Mouse (Mus musculus): ENCODE results near the gene Nle1. TPM values are rescaled to one million over a fixed set of nuclear protein-coding genes. Genes with fewer than 3 reads are reported as not detected.
A peak's percentile ranks its signal among the peaks of the same experiment; 100 is the strongest.

Nle1 gene
- polyA plus RNA-seq, 1 experiment from 2014 or later, result 32.0 TPM

GRCm38 (mm10) chr11:82877726-82878344, 30.4 kb downstream of the Nle1 start:
- ATAC-seq (replicated peaks), result no peak
- Histone ChIP-seq H3K4me2 (replicated peaks) (no peak overlapping the region), H3K4me1 (no peaks in the 10 kb centered on the region), H3K27me3 (no peaks in the 10 kb centered on the region), H3K4me3 (no peak overlapping the region), H3K36me3 (no peaks in the 10 kb centered on the region), H3K9me3 (no peaks in the 10 kb centered on the region), H3K27ac (replicated peaks) (0 out of 2 replicates have a peak overlapping the region, but pooled peaks have one; percentile 28), H3K9ac (replicated peaks) (no peak overlapping the region)
- 77% methylated on average over 7 of the region's 7 CpGs for WGBS

GRCm38 (mm10) chr11:82875631-82876030, 32.6 kb downstream of the Nle1 start:
- Histone ChIP-seq H3K4me2 (replicated peaks) (no peak overlapping the region), H3K9ac (replicated peaks) (no peak overlapping the region), H3K27ac (replicated peaks) (no peak overlapping the region), H3K27me3 (no peaks in the 10 kb centered on the region), H3K4me3 (no peak overlapping the region), H3K9me3 (no peaks in the 10 kb centered on the region), H3K4me1 (peaks cover 8% of the 10 kb centered on the region), H3K36me3 (no peaks in the 10 kb centered on the region)
- no peak for ATAC-seq (replicated peaks)
- WGBS, result 93% methylated on average over 5 of the region's 5 CpGs

GRCm38 (mm10) chr11:82874924-82875323, 33.3 kb downstream of the Nle1 start:
- 78% methylated on average over 5 of the region's 5 CpGs for WGBS
- no peaks in the 10 kb centered on the region for H3K9me3 ChIP-seq
- no peak for ATAC-seq (replicated peaks)

GRCm38 (mm10) chr11:82871031-82871446, 37.2 kb downstream of the Nle1 start, which contains the start of gene Rffl:
Rffl (minus strand) TSS chr11:82871210.
- Histone ChIP-seq H3K27me3 (no peaks in the 10 kb centered on the region), H3K36me3 (no peaks in the 10 kb centered on the region), H3K27ac (replicated peaks) (peak within 1 kb of the TSS; percentile 44; the same call in 1 of the 2 replicates), H3K4me2 (replicated peaks) (peak within 1 kb of the TSS; percentile 85), H3K9ac (replicated peaks) (peak within 1 kb of the TSS; percentile 69), H3K4me3 (peak within 1 kb of the TSS; percentile 81), H3K4me1 (peaks cover 24% of the 10 kb centered on the region), H3K9me3 (no peaks in the 10 kb centered on the region)
- under 1% methylated on average over 42 of the region's 43 CpGs for WGBS
- peak; percentile 98 for ATAC-seq (replicated peaks)

More at GRCm38 (mm10) chr11:82874924-82875323, 33.3 kb downstream of the Nle1 start:
- Histone ChIP-seq H3K9ac (replicated peaks) (no peak overlapping the region), H3K27me3 (no peaks in the 10 kb centered on the region), H3K4me1 (peaks cover 15% of the 10 kb centered on the region), H3K36me3 (no peaks in the 10 kb centered on the region), H3K27ac (replicated peaks) (no peak overlapping the region), H3K4me2 (replicated peaks) (no peak overlapping the region), H3K4me3 (no peak overlapping the region)

GRCm38 (mm10) chr11:82870173-82871030, 37.8 kb downstream of the Nle1 start:
- Histone ChIP-seq H3K9me3 (no peaks in the 10 kb centered on the region), H3K4me2 (replicated peaks) (peak overlapping the region; percentile 85), H3K9ac (replicated peaks) (peak overlapping the region; percentile 69), H3K27me3 (no peaks in the 10 kb centered on the region), H3K36me3 (no peaks in the 10 kb centered on the region), H3K27ac (replicated peaks) (peak overlapping the region; percentile 44; the same call in 1 of the 2 replicates), H3K4me3 (peak overlapping the region; percentile 81), H3K4me1 (peaks cover 24% of the 10 kb centered on the region)
- ATAC-seq (replicated peaks), result peak; percentile 26
- WGBS, result 4% methylated on average over 35 of the region's 36 CpGs

GRCm38 (mm10) chr11:82869506-82870172, 38.6 kb downstream of the Nle1 start:
- Histone ChIP-seq H3K9ac (replicated peaks) (0 out of 2 replicates have a peak overlapping the region, but pooled peaks have one; percentile 69), H3K4me2 (replicated peaks) (peak overlapping the region; percentile 85), H3K4me1 (peaks cover 24% of the 10 kb centered on the region), H3K27me3 (no peaks in the 10 kb centered on the region), H3K36me3 (no peaks in the 10 kb centered on the region), H3K27ac (replicated peaks) (no peak overlapping the region), H3K9me3 (no peaks in the 10 kb centered on the region), H3K4me3 (peak overlapping the region; percentile 81)
- 82% methylated on average over 9 of the region's 9 CpGs for WGBS
- ATAC-seq (replicated peaks), result no peak

GRCm38 (mm10) chr11:82867956-82868355, 40.3 kb downstream of the Nle1 start:
- H3K27me3 ChIP-seq, result no peaks in the 10 kb centered on the region
- no peaks in the 10 kb centered on the region for H3K9me3 ChIP-seq
- H3K4me1 ChIP-seq, result peaks cover 37% of the 10 kb centered on the region
- no peak overlapping the region for H3K4me2 ChIP-seq (replicated peaks)
- H3K9ac ChIP-seq (replicated peaks), result no peak overlapping the region
- H3K27ac ChIP-seq (replicated peaks), result no peak overlapping the region
- H3K36me3 ChIP-seq, result no peaks in the 10 kb centered on the region
- WGBS, result 46% methylated on average over 5 of the region's 5 CpGs
- H3K4me3 ChIP-seq, result no peak overlapping the region
- no peak for ATAC-seq (replicated peaks)

- H3K9me3 ChIP-seq, result no peaks in the 10 kb centered on the region
- WGBS, result 28% methylated on average over 7 of the region's 7 CpGs
- no peak overlapping the region for H3K4me2 ChIP-seq (replicated peaks)
- H3K36me3 ChIP-seq, result no peaks in the 10 kb centered on the region
- no peak overlapping the region for H3K4me3 ChIP-seq
- H3K4me1 ChIP-seq, result peaks cover 46% of the 10 kb centered on the region
- no peak for ATAC-seq (replicated peaks)
- H3K27ac ChIP-seq (replicated peaks), result 0 out of 2 replicates have a peak overlapping the region, but pooled peaks have one; percentile 3
- no peaks in the 10 kb centered on the region for H3K27me3 ChIP-seq
- no peak overlapping the region for H3K9ac ChIP-seq (replicated peaks)
Observed at GRCm38 (mm10) chr11:82866850-82867564, 41.2 kb downstream of the Nle1 start.

- Histone ChIP-seq H3K9me3 (no peaks in the 10 kb centered on the region), H3K9ac (replicated peaks) (no peak overlapping the region), H3K4me3 (no peak overlapping the region), H3K4me2 (replicated peaks) (no peak overlapping the region), H3K27ac (replicated peaks) (no peak overlapping the region), H3K27me3 (no peaks in the 10 kb centered on the region), H3K36me3 (no peaks in the 10 kb centered on the region), H3K4me1 (peaks cover 51% of the 10 kb centered on the region)
- WGBS, result 84% methylated on average over 10 of the region's 10 CpGs
- ATAC-seq (replicated peaks), result no peak
Observed at GRCm38 (mm10) chr11:82865957-82866356, 42.3 kb downstream of the Nle1 start.

- peaks cover 36% of the 10 kb centered on the region for H3K4me1 ChIP-seq
- no peak overlapping the region for H3K4me2 ChIP-seq (replicated peaks)
- no peak overlapping the region for H3K9ac ChIP-seq (replicated peaks)
- no peaks in the 10 kb centered on the region for H3K27me3 ChIP-seq
- H3K27ac ChIP-seq (replicated peaks), result peak overlapping the region; percentile 66
- peak; percentile 61 for ATAC-seq (replicated peaks)
- no peak overlapping the region for H3K4me3 ChIP-seq
- no peaks in the 10 kb centered on the region for H3K9me3 ChIP-seq
- no peaks in the 10 kb centered on the region for H3K36me3 ChIP-seq
- 9% methylated on average over 4 of the region's 4 CpGs for WGBS
Observed at GRCm38 (mm10) chr11:82863488-82863931, 44.7 kb downstream of the Nle1 start.

- Histone ChIP-seq H3K4me1 (peaks cover 33% of the 10 kb centered on the region), H3K4me3 (no peak overlapping the region), H3K9ac (replicated peaks) (no peak overlapping the region), H3K27me3 (no peaks in the 10 kb centered on the region), H3K27ac (replicated peaks) (peak overlapping the region; percentile 66), H3K36me3 (no peaks in the 10 kb centered on the region), H3K4me2 (replicated peaks) (no peak overlapping the region), H3K9me3 (no peaks in the 10 kb centered on the region)
- 10% methylated on average over 2 of the region's 2 CpGs for WGBS
- peak; percentile 35; the same call in 1 of the 2 replicates for ATAC-seq (replicated peaks)
Observed at GRCm38 (mm10) chr11:82863059-82863458, 45.2 kb downstream of the Nle1 start.
